Mouse (Mus musculus) forebrain, embryonic 16.5 days (tissue): ENCODE data around the gene Dpf2. TPM values are rescaled to one million over a fixed set of nuclear protein-coding genes. Genes with fewer than 3 reads are reported as not detected.

Experiments
- ATAC-seq: fragments of 200-750 bp; cut with Nextera tagmentation; 2 replicates; pipeline ENCODE4 v1.8.0; 2017; ENCODE audit warnings: mild to moderate bottlenecking, moderate library complexity
- H3K27ac ChIP-seq: fragments of 300-500 bp; sonication (generic); 2 replicates; pipeline ENCODE4 v1.5.1; 2014; ENCODE audit warnings: low read length, control low read depth
- H3K27me3 ChIP-seq: fragments of 300-500 bp; sonication (generic); replicated peaks from 2 replicates; pipeline ENCODE4 v1.6.1; 2014; ENCODE audit warnings: low read length; ENCODE audit not compliant: control insufficient read depth, insufficient read depth
- H3K36me3 ChIP-seq: fragments of 300-500 bp; sonication (generic); 2 replicates; pipeline ENCODE4 v1.6.1; 2014; ENCODE audit not compliant: control insufficient read depth, insufficient read depth
- H3K4me1 ChIP-seq: fragments of 300-500 bp; sonication (generic); replicated peaks from 2 replicates; pipeline ENCODE4 v1.6.1; 2014; ENCODE audit warnings: low read length; ENCODE audit not compliant: control insufficient read depth, insufficient read depth
- H3K4me2 ChIP-seq: fragments of 300-500 bp; sonication (generic); 2 replicates; pipeline ENCODE4 v1.6.1; 2014; ENCODE audit warnings: mild to moderate bottlenecking, low read length, control low read depth
- H3K4me3 ChIP-seq: fragments of 300-500 bp; sonication (generic); replicated peaks from 2 replicates; pipeline ENCODE4 v1.5.1; 2014; ENCODE audit warnings: mild to moderate bottlenecking, low read length, control low read depth
- H3K9ac ChIP-seq: fragments of 300-500 bp; sonication (generic); replicated peaks from 2 replicates; pipeline ENCODE4 v1.6.1; 2014; ENCODE audit warnings: low read depth, low read length, control low read depth
- H3K9me3 ChIP-seq: fragments of 300-500 bp; sonication (generic); 2 replicates; pipeline ENCODE4 v1.6.1; 2016; ENCODE audit warnings: low read length; ENCODE audit not compliant: control insufficient read depth
- WGBS: fragments of 180-500 bp; shearing (Covaris S2); extraction: QIAGEN DNeasy Blood & Tissue Kit; methylation state at CpG from one replicate; pipeline ENCODE4 v1.1.7; 2014; 5-methylcytosine and 5-hydroxymethylcytosine counted together
- polyA plus RNA-seq: library from polyadenylated mRNA; unstranded; fragments of >200 nt; fragmentation: Nextera tagmentation; extraction: Ambion mirVana; gene quantifications from 2 replicates; pipeline ENCODE4 v1.2.1, GENCODE M21; 2015

The Dpf2 gene
- polyA plus RNA-seq, 1 experiment from 2014 or later: 126 TPM

DNA sequence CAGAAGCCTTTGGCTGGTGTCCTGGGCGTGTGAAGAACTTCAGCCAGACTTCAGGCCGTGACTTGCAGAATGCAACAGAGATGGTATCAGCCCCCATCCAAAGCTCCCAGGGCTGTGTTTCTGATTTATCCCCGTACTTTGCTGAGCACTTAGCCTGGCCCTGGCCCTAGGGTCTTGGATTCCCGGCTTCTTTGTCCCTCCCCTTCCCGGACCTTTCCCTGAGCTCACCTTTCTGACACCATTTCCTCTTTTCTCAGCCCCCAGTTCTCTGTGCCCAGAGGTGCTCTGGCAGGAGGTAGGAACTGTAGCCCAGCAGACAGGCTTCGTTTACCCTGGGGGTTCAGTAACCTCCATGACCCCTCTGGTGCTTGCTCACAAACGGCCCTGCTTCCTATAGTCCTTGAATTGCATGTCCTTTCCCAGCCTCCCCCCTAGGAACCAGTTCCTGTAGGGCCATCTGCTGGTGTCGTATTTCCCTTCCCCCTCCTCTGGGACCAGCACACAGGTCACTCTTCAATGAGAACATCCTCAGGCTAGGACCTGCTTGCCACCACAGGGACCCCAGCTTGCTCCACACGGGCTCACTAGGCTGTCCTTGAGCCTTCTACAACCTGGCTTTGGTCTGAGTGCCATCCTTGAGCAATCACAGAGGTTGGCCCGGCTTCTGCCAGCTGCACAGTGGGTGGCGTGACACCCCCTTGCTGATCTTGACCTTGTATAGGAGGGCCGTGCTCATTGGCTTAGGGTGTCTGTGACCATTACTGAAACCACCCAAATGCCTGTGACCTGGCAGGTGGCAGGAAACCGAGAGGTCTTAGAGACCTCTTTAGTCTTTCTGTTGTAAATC is 63.8 kb downstream of the Dpf2 start:
- WGBS: 48% methylated on average over 13 of the region's 13 CpGs
- Histone ChIP-seq H3K27me3 (no peaks in the 10 kb centered on the region), H3K9ac (peak overlapping the region; percentile 35; the same call in 1 of the 2 replicates), H3K27ac (no peak overlapping the region), H3K36me3 (no peaks in the 10 kb centered on the region; the same call in 1 of the 2 replicates), H3K4me3 (no peak overlapping the region), H3K4me1 (peaks cover 53% of the 10 kb centered on the region), H3K9me3 (no peaks in the 10 kb centered on the region), H3K4me2 (no peak overlapping the region)
- no peak for ATAC-seq

GRCm38 (mm10) chr19:5848032-5848825 is 64.6 kb downstream of the Dpf2 start:
- no peak overlapping the region for H3K4me2 ChIP-seq

DNA sequence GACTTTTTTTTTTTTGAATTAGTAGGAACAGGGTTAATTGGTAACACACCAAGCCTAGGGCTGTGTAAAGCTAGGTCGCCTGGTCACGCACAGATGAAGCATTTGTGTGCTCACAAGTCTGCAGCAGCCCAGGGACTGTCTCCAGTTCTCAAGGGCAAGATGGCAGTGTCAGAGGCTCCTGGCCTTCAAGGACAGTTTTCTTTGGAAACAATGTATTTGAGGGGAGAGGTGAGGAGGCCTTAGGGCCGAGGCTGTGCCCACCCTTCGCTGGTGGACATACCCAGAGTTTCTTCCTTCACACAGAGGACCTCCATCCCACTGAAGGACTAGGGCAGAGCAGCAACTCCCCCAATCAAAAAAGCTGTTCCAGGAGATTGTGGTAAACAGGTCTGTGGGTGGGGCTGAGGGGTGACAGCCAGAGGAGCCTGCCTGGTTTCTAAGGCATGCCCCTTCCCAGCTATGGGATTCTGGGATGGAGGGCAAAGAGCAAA is 65.5 kb downstream of the Dpf2 start:
- Histone ChIP-seq H3K4me1 (peaks cover 63% of the 10 kb centered on the region), H3K4me3 (no peak overlapping the region; the same call in 1 of the 2 replicates), H3K27me3 (no peaks in the 10 kb centered on the region), H3K36me3 (no peaks in the 10 kb centered on the region; the same call in 1 of the 2 replicates), H3K4me2 (peak overlapping the region; percentile 70), H3K9ac (peak overlapping the region; percentile 54), H3K27ac (peak overlapping the region; percentile 97), H3K9me3 (no peaks in the 10 kb centered on the region)
- ATAC-seq: no peak
- 40% methylated on average over 4 of the region's 4 CpGs for WGBS

More at GRCm38 (mm10) chr19:5848032-5848825, 64.6 kb downstream of the Dpf2 start:
- ATAC-seq: no peak
- peaks cover 55% of the 10 kb centered on the region for H3K4me1 ChIP-seq
- no peaks in the 10 kb centered on the region for H3K27me3 ChIP-seq
- H3K9me3 ChIP-seq: no peaks in the 10 kb centered on the region
- H3K36me3 ChIP-seq: no peaks in the 10 kb centered on the region; the same call in 1 of the 2 replicates
- H3K4me3 ChIP-seq: no peak overlapping the region
- H3K9ac ChIP-seq: peak overlapping the region; percentile 43
- H3K27ac ChIP-seq: peak overlapping the region; percentile 97
- WGBS: 54% methylated on average over 14 of the region's 14 CpGs

DNA sequence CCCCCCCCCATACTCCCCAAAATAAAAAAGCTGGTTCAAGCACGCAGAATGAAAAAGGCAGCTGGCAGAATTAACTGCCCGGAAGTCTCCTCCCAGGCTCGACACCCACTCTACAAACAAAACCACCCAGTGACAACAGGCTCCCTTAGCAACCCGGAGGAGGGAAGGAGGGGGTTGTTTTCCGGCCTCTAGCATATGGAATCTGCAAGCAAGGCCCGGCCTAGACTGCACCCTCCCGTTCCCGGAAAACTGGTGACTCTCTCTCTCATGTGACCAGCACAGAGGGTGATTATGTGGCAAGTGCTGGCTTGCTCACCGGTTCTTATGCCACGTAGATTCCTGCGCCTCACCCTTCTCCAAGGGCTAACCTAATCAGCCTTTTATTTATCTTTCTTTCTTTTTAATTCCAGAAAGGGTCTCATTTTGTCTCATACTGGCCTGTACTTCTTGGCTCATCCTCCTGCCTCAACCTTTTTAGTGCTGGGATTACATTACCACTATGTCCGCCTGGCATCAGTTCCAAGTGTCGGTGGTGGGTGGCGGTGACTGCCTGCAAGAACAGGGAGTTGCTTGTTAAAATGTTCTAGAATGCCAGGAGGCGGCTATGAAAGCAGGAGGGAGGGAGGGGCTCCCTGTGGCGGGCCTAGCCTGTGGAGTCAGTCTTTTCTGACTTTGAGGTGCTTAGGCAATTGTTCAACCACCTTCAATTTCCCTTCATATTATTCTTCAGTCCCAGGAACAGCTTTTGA is 66.1 kb downstream of the Dpf2 start:
- under 1% methylated on average over 16 of the region's 16 CpGs for WGBS
- peak overlapping the region; percentile 70 for H3K4me2 ChIP-seq
- ATAC-seq: peak; percentile 85

More for the DNA sequence above, 66.1 kb downstream of the Dpf2 start:
- H3K9ac ChIP-seq: peak overlapping the region; percentile 54
- H3K27me3 ChIP-seq: no peaks in the 10 kb centered on the region
- no peaks in the 10 kb centered on the region for H3K9me3 ChIP-seq
- H3K27ac ChIP-seq: peak overlapping the region; percentile 97
- H3K36me3 ChIP-seq: no peaks in the 10 kb centered on the region; the same call in 1 of the 2 replicates
- H3K4me3 ChIP-seq: peak overlapping the region; percentile 41
- peaks cover 62% of the 10 kb centered on the region for H3K4me1 ChIP-seq

Other genes with a start within 250 kb of the Dpf2 start
- gene Sipa1, start 249.3 kb downstream of the Dpf2 start, polyA plus RNA-seq: 14.3 and 15.1 TPM in 2 replicates
- gene Map3k11, start 224.3 kb downstream of the Dpf2 start, polyA plus RNA-seq: 10.0 and 10.7 TPM in 2 replicates
- 24.1 and 28.7 TPM in 2 replicates for gene Pcnx3, start 224.1 kb downstream of the Dpf2 start, polyA plus RNA-seq
- gene Kcnk7, start 208.6 kb downstream of the Dpf2 start, polyA plus RNA-seq: 0.24 and 0.48 TPM in 2 replicates
- 12.0 and 20.0 TPM in 2 replicates for gene Ehbp1l1, start 186.7 kb downstream of the Dpf2 start, polyA plus RNA-seq
- 170 and 177 TPM in 2 replicates for gene Fam89b, start 183.4 kb downstream of the Dpf2 start, polyA plus RNA-seq
- 11.4 and 11.6 TPM in 2 replicates for gene Ltbp3, start 172.1 kb downstream of the Dpf2 start, polyA plus RNA-seq
- gene Scyl1, start 141.6 kb downstream of the Dpf2 start, polyA plus RNA-seq: 66.2 and 79.4 TPM in 2 replicates
- 20.9 and 21.5 TPM in 2 replicates for gene Frmd8, start 37.7 kb downstream of the Dpf2 start, polyA plus RNA-seq
- 1.5 and 2.0 TPM in 2 replicates for gene Slc25a45, start 35.2 kb downstream of the Dpf2 start, polyA plus RNA-seq
- gene Tigd3, start 18.9 kb downstream of the Dpf2 start, polyA plus RNA-seq: 11.0 and 13.7 TPM in 2 replicates
- gene Cdc42ep2, start 11.8 kb upstream of the Dpf2 start, polyA plus RNA-seq: 11.1 and 12.4 TPM in 2 replicates
- 31.9 and 34.2 TPM in 2 replicates for gene Pola2, start 51.2 kb upstream of the Dpf2 start, polyA plus RNA-seq
- gene Slc22a20, start 73.1 kb upstream of the Dpf2 start, polyA plus RNA-seq: not detected in 2 replicates
- 1.3 and 2.2 TPM in 2 replicates for gene Capn1, start 102.9 kb upstream of the Dpf2 start, polyA plus RNA-seq
- gene Syvn1, start 133.6 kb upstream of the Dpf2 start, polyA plus RNA-seq: 22.6 and 30.3 TPM in 2 replicates
- 65.0 and 74.0 TPM in 2 replicates for gene Mrpl49, start 144.8 kb upstream of the Dpf2 start, polyA plus RNA-seq
- gene Fau, start 144.8 kb upstream of the Dpf2 start, polyA plus RNA-seq: 493 and 512 TPM in 2 replicates
- 30.1 and 31.0 TPM in 2 replicates for gene Znhit2, start 148.2 kb upstream of the Dpf2 start, polyA plus RNA-seq
- gene Tm7sf2, start 155.4 kb upstream of the Dpf2 start, polyA plus RNA-seq: 34.0 and 41.3 TPM in 2 replicates
- gene Vps51, start 164.2 kb upstream of the Dpf2 start, polyA plus RNA-seq: 85.9 and 88.5 TPM in 2 replicates
- gene Tmem262, start 167.0 kb upstream of the Dpf2 start, polyA plus RNA-seq: not detected in 2 replicates
- gene Gm28374, start 169.2 kb upstream of the Dpf2 start, polyA plus RNA-seq: 2.1 and 3.1 TPM in 2 replicates
- 83.3 and 85.7 TPM in 2 replicates for gene Zfpl1, start 171.9 kb upstream of the Dpf2 start, polyA plus RNA-seq
- 16.5 and 16.7 TPM in 2 replicates for gene Cdca5, start 172.0 kb upstream of the Dpf2 start, polyA plus RNA-seq
- not detected in 2 replicates for gene AC131692.1, start 181.4 kb upstream of the Dpf2 start, polyA plus RNA-seq
- 0.35 and 0.58 TPM in 2 replicates for gene Naaladl1, start 192.8 kb upstream of the Dpf2 start, polyA plus RNA-seq
- gene Sac3d1, start 205.6 kb upstream of the Dpf2 start, polyA plus RNA-seq: 46.4 and 50.5 TPM in 2 replicates
- 40.3 and 50.1 TPM in 2 replicates for gene Snx15, start 215.3 kb upstream of the Dpf2 start, polyA plus RNA-seq
- not detected in 2 replicates for gene Batf2, start 228.0 kb upstream of the Dpf2 start, polyA plus RNA-seq
- gene Arl2, start 228.5 kb upstream of the Dpf2 start, polyA plus RNA-seq: 69.9 and 92.6 TPM in 2 replicates